Mouse (Mus musculus) testis, postnatal 14 days (tissue): ENCODE results near the gene Dhdh.
"Not testable (repeated sequence)": the region's sequence is repeated elsewhere in the genome, so short reads cannot be mapped to it uniquely, and the experiment has no call there.

Source experiments
- DNase-seq: peaks from one replicate; pipeline ENCODE4 v3.0.0; 2021; ENCODE audit warnings: low spot score

The Dhdh gene

DNA sequence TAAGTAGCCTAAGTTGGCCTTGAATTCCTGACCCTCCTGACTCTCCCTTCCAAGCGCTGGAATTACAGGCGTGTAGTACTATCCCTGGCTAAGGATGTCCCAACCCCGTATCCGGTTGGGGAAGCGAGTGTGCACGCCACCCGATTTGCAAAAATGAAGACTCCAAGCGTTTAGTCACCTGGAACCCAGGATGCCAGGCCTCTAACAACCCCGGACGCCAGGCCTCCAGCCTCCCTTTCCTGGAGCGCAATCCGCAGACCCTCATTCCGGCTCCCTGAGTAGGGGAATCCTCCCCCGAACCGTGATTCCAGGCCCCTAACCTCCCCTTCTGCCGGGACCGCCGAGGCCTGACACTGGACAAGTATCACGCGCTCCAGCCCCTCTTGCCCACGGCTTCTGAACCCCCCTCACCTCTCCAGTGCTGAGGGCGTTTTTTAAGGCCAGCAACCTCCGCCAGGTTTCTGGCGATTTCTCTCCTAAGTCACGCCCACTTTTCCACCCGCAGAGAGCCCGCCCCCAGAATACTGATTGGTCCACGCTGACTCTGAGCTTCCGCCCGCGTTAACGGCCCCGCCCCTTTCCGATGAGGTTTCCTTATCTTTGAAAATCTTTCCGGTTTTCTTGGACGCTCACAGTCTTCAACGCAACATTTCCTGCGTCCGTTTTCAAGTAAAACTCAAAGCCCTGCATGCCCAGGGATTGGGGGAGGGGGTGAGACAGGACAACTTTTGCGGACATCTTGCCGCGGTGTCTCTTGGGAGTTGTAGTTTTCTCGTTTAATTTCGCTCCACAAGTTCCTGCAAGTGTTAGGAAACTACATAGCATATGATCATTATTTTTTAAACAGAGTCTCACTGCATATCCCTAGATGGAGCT, 21.5 kb upstream of the Dhdh start, which contains the start of gene Nucb1:
Gene Nucb1, minus strand, starts transcription at position 495 of the 876 bp plus-strand sequence.
- peak; percentile 92 for DNase-seq

DNA sequence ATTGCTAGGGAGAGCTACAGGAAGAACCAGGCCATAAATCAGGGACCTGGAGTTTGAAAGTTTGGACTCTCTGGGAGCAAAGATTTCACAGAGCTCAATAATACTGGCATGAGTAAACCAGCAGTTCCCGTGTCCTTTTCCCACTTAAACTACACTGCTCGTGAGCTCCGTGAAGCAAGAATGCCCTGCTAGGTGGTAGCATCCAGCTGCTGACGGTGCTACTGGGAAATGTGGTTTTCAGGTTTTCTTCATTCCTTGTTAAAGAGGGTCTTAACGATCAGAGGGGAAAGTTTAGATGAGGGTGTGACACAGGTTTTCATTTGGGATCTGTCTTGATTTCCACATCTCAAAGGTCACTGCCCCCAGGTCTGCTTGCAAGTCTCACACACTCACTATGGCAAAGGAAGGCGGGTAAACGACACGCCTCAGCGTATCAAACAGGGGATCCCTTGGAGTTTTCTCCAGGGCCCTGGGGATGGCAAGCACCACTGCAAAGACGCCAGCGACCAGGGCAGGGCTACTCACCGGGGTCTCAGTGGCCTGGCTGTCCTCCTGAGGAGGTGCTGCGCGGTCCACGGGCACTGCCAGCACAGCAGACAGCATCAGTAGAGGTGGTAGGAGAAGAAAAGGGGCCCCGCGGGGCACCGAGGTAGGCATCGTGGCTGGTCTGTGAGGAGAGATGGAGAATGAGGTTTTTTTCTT, 20.7 kb upstream of the Dhdh start:
- DNase-seq: no peak

DNA sequence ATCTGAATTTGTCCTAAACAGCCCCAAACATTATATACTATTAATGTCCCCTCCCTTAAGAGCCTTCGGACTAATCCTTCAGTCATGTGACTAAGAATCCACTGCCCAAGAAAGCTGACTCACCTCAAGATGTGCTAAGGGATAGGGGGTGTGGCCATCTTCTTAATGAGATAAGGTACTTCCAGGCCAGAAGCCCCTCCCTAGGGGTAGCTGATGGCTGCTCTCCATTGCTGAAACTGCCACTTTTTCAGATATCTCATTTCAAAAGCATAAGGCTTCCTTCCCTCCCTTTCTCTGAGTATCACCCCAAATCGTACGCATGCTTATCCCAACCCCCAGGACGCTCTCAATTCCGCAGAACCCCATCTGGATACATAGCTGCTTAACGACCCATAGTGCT, 20.0 kb upstream of the Dhdh start:
- no peak for DNase-seq

DNA sequence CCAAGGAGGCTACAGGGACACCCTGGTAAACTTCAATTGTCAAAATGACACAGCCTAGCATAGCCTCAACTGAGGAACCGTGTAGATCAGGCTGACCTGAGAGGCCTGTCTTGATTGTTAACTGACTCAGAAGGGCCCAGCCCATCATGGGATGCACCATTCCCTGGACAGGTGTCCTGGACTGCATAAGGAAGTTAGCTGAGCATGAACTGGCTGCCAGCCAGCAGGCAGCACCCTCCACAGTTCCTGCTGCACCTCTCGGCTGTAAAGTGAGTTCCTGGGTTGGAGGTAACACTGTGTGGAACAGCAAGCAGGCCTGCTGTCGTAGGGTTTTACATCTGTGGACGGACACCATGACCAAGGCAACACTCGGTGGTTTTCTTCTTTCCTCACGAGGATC, 19.0 kb upstream of the Dhdh start:
- DNase-seq: no peak

DNA sequence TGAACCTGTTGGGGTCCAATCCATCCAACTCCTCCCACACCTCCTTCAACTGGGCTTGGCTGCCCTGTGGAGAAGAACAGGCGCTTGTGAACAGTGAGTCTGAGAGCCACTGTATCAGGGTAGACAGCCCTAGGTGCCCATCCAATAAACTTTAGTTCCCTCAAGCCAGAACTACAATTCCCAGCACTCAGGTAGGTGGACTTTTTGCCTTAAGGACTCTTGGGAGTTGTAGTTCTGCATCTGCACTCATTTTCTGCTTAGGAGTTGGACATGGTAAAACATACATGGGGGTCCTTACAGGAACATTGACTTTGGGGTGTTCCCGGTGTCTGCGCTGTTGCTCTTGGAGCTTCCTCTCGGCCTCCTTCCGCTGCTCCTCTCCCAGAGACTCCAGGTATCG, 9.8 kb upstream of the Dhdh start:
- no peak for DNase-seq

DNA sequence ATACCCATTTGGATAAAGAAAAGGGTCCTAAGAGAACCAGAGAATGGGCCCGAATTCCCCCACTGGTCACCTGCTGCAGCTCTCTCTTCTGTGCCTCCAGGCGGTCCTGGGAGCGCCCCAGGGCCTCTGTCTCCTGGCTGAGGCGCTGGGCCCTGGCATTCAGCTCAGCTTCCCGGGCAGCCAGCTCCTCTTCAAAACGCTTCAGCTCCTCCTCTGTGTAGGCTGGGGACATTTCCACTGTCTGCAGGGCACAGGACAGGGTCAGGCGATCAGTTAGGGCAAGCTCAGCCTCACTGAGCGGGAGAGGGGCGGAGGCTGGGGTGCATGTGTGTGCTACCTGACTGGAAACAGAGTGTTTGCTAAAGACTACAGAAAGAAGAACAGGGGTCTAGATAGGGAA, 5.9 kb upstream of the Dhdh start:
- no peak for DNase-seq

GRCm38 (mm10) chr7:45492951-45493350, 4.3 kb upstream of the Dhdh start:
- no peak for DNase-seq

- no peak for DNase-seq
Measured at GRCm38 (mm10) chr7:45492225-45492844, 3.7 kb upstream of the Dhdh start.

DNA sequence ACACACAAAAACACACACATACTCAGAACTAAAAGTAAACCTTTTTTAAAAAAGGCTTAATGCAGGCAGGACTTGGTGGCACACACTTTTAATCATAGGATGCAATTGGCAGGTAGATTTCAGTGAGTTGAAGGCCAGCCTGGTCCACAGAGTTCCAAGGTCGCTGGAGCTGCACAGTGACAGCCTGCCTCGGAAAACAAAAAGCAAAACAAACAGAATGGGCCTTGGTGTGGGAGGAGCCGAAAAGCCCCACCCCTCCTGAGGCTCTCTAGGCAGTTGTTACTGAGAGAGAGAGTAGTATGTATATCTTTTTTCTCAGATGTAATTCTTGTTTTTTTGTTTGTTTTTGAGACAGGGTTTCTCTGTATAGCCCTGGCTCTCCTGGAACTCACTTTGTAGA, 2.7 kb upstream of the Dhdh start:
- DNase-seq: no peak

DNA sequence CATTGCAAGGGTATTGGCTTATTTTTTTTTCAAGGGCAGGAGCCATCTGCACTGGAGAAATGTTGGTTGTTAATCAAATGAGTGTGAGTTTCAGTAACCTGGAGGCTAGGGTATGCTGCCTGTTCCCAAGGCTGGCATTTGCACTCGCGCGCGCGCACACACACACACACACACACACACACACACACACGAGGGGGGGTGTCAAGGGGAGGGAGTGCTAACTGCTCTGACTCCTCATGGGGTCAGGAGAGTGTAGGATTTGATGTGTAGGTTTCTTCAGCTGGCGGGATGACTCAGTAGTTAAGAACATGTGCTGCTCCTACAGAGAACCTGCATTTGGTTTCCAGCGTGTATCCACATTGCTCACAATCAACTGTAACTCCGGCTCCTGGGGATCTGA, 2.2 kb upstream of the Dhdh start:
- DNase-seq: no peak

GRCm38 (mm10) chr7:45489578-45489977, 973 bp upstream of the Dhdh start:
- no peak for DNase-seq

DNA sequence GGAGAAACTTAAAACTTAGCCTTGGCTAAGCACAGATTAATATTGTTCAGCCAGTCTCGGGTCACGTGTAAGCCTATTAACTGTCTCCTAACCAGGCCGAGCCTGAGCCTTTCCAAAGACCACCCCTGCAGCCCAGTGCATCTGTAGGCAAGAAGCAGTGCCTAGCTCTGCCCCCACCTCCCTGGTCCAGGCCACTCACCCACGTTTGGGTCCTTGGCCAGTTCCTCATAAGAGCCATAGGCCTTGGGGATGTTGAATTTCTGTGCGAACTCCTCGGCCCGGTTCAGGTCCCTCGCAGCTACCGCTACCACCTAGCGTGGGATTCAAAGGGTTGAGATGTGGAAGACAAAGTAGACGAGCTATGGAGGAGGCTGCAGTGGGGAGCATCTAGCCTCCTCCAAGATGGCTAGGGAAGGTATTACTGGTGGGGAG, 728 bp downstream of the Dhdh start:
- DNase-seq: no peak

GRCm38 (mm10) chr7:45486761-45487415, 1.7 kb downstream of the Dhdh start, which contains the start of gene Gm45808:
TSS of gene Gm45808 (minus strand) at chr7:45486811.
- no peak for DNase-seq

DNA sequence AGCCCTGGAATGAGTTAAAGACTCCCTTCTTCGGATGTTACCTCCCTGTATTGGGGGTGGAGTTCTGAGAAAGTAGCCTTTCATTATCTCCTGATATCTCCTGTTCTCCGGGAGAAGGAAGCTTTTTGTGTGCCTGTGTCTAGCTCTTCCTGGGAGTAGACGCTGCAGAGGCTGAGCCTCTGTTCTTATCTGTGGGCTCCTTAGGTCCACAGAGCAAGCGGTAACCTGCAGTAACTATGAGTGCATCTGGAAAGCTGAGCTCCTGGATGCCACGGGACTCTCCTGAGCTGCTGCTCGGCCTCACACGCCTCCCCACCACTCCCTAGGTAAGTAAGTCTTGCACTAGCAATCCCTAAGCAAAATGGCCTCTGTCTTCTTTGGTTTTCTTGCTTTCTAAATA, 2.4 kb downstream of the Dhdh start:
- DNase-seq: no peak

DNA sequence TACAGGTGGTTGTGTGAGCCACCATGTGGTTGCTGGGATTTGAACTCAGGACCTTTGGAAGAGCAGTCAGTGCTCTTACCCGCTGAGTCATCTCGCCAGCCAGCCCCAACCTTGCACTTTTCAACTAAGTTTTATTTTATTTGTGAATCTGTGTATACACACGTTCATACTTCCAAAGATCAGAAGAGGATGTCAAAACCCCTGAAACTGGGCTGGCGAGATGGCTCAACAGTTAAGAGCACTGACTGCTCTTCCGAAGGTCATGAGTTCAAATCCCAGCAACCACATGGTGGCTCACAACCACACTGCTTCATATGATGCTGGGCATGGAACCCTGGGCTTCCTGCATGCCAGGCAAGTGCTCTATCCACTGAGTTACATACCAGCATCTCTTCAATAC, 3.6 kb downstream of the Dhdh start:
- DNase-seq: not testable (repeated sequence)

DNA sequence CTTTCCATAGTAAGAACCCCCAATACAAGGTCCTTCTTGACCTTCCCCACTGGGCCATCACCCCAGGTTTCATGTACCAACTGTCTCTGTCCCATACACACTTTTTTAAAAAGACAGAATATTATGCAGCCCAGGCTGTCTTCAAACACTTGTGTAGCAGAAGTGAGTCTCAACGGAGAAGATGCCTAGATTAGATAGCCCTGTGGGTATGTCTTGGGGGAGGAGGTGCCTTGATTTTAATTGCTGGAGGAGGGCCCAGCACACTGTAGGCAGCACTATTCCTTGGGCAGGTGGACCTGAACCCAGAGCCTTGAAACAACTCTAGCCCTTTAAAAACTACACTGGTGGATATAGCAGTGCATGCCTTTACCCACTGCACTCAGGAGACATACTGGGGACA, 6.4 kb downstream of the Dhdh start:
- no peak for DNase-seq

DNA sequence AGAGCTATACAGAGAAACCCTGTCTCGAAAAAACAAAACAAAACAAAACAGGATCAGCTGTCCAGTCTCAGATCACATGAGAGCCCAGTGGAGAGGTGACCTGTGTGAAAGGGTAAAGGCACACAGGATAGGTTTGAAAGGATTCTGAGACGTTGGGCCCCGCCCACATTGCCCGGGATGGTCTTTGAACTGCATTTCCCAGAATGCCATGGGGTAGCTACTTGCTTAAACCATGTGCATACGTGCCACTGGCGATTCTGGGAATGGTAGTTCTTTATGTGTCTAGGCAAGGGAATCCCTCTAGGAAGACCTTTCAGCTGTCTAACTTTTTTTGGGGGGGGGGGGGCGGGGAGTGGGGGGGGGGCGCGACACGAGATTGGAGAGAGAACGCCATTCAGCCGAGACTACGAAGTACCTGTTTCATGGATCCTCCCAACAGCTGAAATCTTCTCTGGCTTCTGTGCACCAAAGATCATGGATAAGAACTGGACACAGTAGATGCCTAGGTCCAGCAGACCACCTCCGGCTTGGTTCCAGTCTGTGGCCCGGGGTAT, 7.2 kb downstream of the Dhdh start, which contains the start of gene Tulp2:
Gene Tulp2, plus strand, starts transcription at position 504 of the 554 bp plus-strand sequence.
- DNase-seq: peak; percentile 83

- not testable (repeated sequence) for DNase-seq
Measured at GRCm38 (mm10) chr7:45480310-45480709, 8.3 kb downstream of the Dhdh start.

GRCm38 (mm10) chr7:45478774-45479173, 9.8 kb downstream of the Dhdh start:
- DNase-seq: no peak

DNA sequence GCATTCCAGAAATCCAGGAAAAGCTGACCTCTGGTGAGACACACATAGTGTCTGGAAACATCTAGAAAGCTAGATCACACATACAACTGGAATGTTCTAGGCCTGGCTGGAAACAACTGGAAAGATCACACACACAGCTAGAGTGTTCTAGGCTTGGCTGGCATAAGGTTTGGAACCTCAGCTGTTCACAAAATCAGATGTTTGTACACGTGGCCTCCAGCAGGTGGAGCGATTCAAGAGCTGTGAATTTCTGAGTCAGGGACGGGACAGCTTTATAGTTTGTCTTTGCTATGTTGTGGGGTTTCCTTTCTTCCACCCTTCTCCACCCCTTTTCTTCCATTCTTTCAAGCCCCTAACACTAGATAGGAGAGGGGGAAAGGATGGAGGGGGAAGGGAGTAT, 11.6 kb downstream of the Dhdh start:
- DNase-seq: no peak

DNA sequence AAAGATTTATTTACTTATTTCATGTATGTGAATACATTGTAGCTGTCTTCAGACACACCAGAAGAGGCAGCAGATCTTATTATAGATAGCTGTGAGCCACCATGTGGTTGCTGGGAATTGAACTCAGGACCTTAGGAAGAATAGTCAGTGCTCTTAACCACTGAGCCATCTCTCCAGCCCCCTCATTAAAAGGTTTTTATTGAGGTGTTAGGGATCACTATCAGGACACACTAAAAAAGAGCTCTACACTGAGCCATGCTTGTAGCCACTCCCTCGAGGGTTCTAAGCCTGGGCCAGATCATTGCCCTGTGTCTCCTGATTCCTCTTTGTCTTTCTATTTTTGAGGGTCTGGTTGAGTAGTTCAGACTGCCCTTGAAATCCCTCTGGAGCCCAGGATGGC, 12.2 kb downstream of the Dhdh start:
- DNase-seq: no peak
